Mouse (Mus musculus) urinary bladder, postnatal 4 days (tissue): ENCODE results near the gene Abcc8.
A peak's percentile ranks its signal among the peaks of the same experiment; 100 is the strongest.

Experiments used
- DNase-seq, 2 experiments: peaks; one replicate each; pipeline ENCODE4 v3.0.0; 2021 to 2022; ENCODE audit warnings: low spot score in 2 of 2

The Abcc8 gene

DNA sequence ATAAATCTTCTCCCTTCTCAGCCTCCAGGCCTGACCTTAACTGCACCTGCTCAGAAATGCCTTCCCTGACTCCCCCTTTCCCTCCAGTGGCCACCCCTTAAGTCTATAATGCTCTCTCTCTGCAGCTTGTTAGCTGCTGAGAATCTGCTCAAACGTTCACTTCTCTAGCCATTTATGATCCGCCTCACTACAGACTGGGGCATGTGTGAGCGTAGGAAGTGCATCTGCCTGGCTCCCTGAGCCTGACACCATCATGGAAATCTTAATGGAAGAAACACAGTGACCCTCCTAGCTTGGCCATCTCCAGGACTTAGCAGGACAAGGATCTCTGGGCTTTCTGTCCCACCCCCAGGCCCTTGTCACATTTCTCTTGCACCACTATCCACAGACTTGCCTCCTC, 69.8 kb downstream of the Abcc8 start:
- no peak for DNase-seq

DNA sequence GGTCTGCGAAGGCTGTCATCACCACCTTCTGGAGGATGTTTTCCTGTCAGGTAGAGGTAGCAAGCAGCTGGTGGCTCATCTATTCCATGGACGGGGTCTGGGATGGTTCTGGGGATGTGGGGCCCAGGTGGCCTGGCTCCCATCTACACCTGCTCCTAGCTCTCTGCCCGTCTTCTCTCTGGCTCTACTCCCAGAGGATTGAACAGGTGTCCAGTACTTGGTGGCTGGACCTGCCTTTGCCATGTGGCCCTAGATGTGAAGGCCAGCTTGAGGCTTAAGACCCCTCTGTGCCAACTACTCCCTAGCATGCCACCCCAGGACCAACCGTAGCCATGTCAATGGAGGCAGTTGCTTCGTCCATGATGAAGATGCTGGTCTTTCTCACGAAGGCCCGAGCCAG, 74.3 kb downstream of the Abcc8 start:
- no peak for DNase-seq

DNA sequence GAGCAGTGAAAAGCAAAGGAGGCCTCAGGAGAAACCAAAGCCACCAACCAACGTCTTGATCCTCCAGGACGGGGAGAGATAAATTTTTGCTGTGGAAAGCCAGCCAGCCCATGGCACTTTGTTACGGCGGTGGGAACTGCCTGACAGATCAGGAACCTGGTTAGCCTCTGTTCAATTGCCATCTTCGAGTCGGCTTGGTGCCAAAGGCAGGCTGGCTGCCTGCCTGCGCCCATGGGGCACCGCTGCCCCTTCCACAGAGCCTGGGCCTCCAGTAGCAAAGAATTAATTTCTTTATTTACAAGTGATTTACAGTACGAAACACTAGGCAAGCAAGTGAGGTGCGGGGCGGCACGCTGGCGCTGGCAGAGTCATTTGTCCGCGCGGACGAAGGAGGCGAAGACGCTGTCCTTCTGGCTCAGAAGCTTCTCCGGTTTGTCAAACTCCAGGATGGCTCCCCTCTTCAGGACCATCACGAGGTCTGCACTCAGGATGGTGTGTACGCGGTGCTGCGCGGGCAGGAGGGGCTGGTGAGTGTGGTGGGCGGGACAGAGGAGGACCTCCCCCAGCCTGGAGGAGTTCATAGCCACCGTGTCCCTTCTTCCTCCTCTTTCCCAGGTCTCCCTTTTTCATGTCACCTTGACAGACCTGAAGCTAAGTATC, 75.4 kb downstream of the Abcc8 start:
- DNase-seq, result no peak

DNA sequence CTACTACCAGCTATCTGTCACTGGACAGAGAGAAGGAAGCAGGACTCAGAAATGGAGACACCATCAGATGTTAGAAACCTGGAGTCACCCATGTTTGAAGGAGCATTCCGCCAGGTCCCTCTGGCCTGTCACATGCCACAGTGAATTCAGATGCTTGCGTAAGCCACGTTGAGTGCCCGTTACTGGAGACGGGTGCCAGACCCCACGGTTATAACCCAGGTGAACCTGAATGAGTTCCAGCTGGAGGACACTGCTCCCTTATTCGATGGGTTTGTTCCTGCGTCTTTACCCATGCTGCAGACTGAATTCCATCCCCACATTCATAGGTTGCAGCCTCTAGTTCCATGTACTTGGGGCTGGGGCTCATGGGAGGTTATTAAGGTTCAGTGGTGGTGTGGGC, 76.1 kb downstream of the Abcc8 start:
- DNase-seq, result no peak

DNA sequence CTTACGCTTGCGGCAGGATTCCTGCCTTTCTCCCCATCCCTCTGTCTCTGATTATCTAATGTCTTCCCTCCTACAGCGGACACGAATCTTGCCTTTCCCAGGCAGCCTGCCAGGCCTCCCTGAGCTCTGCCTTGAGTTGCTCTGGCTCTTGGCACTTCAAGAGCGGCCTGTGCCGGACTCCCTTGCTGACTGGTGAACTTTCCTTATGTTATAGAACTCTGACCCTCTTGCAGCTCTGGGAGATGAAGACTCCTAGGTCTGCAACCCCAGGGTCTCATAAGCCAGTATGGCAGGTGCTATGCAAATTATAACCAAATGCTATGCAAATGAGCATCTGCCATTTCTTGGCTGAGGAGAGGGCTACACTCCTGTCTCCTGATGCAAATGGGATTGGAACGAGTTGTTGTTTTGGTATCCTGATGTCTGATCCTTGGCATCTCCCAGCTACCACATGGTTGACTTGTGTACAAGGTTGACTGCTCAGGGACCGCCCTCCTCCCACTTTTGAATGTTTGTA, 76.7 kb downstream of the Abcc8 start:
- DNase-seq, result no peak

DNA sequence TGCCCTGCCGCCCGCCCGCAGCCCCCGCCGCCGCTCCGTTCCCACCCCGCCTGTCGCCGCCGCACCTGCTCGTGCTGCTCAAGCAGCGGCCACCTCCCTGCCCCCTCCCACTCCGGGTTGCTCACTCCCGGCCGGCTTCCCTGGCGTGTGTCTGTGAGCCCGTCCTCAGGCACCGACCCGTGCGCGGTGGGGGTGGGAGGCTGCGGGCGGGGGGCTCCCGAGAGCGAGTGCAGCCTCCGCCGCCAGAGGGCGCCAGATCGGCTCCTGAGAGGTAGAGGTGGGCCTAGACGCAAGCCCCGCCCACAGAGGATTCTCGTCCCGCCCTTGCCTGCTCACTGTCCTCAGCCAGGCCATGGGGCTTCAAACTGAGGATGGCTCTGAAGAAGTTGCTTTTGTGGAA, 79.3 kb downstream of the Abcc8 start, which contains the start of gene Kcnj11:
TSS of gene Kcnj11 (minus strand) at position 202 of the 400 bp plus-strand sequence.
- DNase-seq, result peak; percentile 46 to 80

DNA sequence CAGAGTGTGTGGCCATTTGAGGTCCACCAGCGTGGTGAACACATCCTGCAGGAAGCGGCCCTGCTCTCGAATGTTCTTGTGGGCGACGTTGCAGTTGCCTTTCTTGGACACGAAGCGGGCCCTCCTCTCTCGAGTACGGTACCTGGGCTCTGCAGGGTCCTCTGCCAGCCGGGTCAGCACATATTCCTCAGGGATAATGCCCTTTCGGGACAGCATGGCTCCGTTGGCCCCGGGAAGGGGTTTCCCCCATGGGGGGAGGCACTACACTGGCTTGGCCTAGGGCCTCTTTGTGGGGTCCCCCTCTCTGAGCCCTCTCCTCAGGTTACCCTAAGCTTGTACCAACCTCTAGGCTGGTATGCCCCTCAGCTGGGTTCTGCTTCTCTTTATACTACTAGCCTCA, 80.2 kb downstream of the Abcc8 start:
- no peak for DNase-seq

DNA sequence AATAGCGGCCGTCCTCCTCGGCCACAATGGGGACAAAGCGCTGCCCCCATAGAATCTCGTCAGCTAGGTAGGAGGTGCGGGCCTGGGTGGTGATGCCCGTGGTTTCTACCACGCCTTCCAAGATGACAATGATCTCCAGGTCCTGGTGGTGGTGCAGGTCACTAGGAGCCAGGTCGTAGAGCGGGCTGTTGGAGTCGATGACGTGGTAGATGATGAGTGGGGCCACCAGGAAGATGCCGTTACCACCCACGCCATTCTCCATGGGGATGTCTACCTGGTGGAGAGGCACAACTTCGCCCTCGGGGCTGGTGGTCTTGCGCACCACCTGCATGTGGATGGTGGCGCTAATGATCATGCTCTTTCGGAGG, 80.9 kb downstream of the Abcc8 start:
- DNase-seq, result no peak

DNA sequence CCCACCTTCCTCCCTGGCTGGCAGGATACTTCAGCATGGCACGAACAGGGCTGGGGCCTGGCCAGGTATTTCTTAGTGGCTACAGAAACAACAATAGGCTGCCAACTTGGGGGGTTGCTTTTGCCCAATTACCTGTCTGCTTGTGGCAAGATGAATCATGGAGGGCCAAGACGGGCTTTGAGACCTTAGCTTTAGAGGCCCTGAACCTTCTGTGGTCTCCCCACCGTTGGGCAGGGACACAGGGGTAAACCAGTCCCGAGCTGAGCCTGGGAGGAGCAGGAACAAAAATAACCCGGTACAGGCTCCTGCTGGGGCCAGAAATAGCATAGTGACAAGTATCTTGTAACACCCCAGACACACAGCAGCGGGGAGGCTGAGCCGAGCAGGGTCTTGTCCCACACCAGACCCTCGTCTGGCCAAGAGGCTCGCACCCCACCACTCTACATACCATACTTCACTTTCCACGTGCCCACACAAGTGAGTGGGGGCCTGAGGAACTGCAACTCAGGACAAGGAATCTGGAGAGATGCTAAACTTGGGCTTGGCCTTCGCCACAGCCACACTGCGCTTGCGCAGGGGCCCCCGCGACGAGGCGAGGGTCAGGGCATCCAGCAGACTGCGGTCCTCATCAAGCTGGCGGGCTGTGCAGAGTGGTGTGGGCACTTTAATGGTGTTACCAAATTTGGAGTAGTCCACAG, 81.5 kb downstream of the Abcc8 start:
- DNase-seq, result no peak

DNA sequence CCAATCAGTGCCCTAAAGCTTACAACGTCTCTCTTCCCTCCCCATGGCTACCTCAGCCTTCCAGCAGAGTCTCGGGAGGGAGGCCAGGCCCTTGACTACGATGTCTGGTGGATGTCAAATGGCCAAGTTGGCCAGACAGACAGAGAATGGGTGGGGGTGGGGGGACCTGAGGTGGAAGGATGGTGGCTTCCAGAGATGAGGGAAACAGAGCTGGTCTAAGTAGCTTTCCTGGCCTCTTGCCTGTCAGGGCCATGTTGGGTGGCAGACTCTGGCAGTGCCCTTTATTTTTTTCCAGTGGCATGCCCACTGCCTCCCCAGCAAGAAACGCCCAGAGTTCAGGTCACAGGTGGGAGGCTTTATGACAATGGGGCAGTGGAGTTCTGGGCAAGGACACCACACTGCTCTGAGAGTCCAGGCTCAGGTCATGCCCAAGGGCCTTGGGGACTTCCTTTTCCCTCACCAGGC, 82.5 kb downstream of the Abcc8 start:
- DNase-seq, result no peak

DNA sequence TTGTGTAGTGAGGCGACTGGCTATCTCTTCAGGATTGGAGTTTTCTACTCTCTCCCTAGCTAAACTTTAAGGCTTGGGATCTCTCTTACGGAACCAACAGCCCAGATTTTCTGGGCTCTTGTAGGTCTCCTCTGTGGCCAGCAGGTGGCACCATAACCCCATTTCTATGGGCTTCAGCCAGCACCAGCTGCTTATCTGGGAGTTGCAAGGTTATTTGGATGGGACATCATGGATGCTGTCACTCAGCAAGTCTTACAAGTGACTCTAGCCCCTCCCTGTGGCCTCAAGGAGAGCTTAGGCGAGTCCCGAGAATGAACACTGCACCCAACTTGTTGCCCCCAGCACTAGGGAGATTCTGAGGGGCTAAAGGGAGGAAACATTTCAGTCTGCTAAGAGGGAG, 83.7 kb downstream of the Abcc8 start:
- no peak for DNase-seq

DNA sequence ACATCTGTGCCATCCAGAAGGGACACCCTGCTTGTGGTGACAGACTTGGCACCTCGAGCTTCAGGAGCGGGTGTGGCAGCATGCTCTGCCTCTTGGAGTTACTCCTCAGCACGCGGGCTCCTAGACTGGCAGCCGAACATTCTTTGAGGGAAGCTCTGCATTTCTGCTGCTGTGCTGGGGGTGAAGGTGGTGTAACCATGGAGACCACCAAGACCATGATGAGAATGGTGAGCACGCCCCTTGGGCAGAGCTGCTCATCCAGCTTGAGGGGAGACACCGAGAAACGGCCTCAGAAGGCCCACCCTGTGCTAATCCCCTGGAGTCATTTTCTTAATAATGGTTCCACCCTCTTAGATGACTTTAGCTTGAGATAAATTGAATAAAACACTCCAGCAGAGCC, 87.0 kb downstream of the Abcc8 start:
- DNase-seq, result no peak

DNA sequence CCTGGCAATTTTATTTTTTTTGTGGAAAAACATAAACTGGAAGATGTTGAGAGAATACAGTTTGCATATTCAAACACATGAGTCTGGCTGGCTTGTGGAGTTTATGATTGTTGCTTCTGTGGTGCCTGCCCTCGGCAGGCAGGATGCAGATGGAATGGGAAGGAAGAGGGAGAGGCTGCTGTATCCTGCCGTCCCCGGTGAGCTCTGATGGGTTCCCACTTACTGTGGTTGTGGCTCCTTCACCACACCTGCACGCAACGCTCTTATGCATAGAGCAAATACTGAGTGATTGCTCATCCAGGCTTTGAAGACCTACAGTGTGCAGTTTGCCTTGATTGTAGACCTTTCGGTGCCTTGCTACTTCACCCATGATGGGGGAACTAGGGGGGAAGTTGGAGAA, 91.6 kb downstream of the Abcc8 start:
- no peak for DNase-seq

DNA sequence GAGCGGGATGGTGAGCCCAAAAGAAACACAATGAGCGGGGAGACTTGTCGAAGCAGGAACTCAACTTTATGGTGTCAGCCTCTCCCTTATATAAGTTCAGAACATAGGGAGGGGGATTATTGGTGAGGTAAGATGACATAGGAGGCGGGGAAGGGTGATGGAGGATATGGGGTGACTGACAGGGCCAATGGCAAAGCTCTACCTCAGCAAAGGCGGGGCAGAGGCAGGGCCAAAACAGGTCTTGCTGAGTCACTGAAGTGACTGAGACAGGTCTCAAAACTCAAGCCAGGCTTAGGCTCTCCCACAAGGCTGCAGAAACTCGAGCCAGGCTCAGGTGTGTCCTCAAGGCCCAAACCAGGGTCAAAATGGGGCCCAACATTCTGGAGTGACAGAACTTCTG, 93.5 kb downstream of the Abcc8 start:
- no peak for DNase-seq

DNA sequence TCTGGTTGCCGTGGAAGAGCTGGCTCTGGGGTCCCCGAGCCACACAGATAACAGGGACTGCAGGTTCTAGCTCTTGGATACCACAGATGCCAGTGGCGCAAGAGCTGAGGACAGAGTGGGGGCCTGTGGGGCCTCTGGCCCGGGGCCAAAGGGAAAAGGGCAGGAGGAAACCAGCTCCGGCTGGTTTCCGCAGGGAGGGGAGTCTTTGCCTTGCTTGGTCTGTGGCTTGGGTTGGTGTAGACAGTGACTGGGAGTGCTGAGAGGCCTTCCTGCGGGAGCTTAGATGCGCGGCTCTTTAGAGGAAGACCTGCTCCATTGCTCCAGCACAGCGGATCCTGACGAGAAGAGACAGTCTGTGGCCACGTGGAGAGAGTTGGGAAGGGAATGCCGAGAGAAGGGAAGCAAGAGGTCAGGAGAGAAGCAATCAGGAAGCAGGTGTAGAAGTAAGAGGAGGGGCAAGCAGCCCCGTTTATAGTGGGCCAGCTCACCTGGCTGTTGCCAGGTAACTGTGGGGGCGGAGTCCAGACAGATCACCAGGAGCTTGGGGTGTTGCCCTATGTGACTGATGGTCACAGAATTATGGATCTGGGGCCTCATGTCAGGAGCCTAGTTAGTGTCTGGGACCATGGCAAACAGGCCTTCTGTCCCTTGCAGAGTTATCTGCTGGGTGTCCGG, 94.9 kb downstream of the Abcc8 start:
- DNase-seq, result no peak

DNA sequence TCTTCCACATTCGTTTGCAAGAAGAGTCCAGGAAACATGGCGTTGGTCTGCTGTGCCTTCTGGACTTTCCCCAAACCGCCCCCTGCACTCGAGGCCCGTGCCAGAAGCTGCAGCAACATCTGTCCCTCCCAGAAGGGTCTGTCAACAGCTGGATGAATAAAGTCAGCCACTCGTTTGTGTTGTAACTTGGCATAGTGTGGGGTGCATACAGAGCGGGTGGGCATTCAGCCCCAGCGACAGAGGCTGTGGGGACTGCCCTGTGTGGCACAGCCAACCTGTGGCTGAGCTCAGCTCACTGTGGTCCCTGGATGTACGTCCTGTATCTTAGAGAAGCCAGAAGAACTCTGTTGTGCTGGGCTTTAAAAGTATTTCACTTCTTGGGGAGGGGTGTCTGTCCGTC, 95.8 kb downstream of the Abcc8 start:
- DNase-seq, result no peak

DNA sequence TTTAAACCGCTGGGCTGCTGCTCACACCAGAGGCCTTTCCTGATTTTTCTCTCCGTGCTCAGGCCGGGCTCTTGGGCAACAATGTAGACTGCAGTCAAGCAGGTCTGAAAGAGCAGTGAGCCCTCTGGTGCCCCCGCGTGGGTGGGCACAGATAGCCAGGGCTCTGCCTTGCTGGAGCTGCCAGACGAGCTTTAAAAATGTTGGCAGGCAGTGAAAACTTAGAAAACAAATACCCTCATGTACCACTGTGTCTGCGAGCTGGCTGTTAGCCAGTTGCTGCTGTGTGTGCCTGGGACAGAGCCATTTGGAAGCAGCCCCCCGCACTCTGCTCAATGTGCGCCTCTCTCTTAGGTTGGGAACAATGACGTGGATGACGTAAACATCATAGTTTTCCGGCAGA, 102.2 kb downstream of the Abcc8 start:
- no peak for DNase-seq

DNA sequence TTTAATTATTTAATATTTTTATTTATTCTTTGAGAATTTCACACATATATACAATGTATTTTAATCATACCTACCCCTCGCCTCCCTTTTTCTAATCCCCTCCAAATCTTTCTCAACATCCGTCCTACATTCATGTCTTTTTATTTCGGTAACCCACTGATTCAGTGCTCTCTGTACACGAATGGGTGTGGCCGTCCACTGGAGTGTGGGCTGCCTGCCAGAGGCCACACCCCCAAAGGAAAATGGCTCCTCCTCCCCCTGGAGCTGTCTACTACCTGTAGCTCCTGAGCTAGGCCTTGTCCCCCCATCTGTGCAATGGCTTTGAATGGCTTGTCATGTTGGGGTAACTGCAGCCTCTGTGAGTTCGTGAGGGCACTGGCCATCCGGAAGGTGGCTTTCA, 103.0 kb downstream of the Abcc8 start:
- no peak for DNase-seq

DNA sequence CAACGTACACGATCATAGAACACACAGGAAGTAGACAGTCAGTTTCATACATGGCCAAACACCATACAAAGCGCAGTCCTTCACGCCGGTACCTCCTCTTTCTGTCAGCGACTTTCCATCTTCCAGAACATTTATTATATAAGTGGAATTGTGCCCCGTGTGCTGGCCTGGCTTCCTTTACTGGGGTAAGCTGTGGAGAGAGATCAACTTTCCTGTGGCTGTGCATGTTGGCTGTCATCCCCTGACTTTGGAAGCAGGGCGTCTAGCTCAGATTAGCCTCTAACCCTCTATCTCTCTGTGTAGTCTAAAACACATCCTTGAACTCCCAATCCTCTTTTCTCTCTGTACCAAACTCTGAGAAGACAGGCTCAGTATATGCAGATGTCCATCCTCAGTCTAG, 111.0 kb downstream of the Abcc8 start:
- no peak for DNase-seq

DNA sequence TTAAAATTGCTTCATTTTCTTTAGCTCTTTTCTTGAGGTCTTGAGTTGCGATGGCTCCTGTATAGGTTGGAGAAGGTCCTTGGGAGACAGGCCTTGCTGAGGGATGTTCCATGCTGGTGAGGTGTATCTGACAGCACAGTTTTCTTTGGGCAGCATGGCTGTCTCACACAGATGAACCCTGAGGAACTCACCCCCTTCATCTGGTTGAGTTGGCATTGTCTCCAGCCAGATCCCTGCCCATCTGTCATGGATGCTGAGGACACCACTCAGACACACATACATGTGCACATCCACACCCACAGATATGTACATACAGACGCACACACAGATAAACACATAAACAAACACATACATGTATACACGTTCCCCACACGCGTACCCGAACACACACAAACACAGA, 116.5 kb downstream of the Abcc8 start:
- no peak for DNase-seq

DNA sequence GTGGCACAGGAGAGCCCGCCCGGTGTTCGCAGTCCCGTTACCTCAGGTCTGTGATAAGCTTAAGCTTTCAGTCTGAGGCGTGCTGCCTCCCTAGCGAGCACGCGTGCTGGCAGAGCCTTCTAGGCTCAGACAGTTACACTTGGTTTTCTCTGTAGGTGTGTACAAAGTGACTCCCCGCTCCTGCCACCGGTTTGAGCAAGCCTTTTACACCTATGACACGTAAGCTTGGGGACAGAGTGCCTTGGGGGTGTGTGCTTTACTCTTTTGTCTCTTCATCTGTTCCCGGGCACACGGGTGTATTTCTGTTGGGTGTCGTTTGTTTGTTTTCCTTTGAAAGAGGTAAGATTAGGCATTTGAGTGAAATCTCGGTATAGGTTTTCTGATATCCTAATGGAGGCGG, 118.2 kb downstream of the Abcc8 start:
- DNase-seq, result no peak

DNA sequence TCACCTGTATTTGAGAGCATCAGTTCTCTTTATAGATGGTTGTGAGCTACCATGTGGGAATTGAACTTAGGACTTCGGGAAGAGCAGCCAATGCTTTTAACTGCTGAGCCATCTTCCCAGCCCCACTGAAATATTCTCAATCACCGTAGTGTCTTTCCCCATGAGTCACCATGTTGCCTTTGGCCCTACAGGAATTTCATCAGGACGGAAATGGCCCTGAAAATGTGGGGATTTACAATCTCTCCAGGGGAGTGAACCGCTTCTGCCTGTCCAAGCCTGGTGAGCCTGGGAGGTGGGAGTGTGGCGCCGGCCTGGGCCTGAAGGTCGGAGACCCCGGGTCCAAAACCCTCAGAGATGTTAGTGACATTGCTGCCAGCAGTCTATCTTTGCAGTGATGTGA, 119.1 kb downstream of the Abcc8 start:
- DNase-seq, result no peak

DNA sequence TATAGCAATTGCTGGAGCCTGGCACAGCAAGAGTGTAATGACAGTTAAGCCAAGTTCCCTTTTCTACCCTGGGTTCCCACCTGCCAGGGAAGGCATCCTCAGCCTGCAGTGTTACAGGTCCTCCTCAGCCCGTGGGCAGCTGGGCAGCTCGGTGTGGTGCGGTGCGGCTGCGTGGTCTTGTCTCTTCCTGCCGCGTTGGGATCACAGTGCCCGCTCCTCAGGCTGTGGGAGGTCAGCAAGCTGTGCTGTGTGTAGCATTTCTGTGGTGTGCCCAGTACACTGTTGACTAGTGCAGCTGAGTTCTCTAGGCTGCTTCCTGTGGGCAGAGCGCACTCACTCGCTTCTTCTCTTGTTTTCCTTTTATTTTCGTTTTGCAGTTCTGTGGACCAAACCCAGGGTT, 121.0 kb downstream of the Abcc8 start:
- DNase-seq, result no peak
